Mouse (Mus musculus) kidney, adult 9 months (tissue): ENCODE measurements at regions not wholly inside any gene's neighbourhood (a gene's known extent, or its start where the extent isn't known, plus 50 kb on each side); places are given as distances from the start of the nearest gene placed in this dataset.
A peak's percentile ranks its signal among the peaks of the same experiment; 100 is the strongest.

ENCODE experiments used
- DNase-seq: peaks from one replicate; pipeline ENCODE4 v3.0.0; 2022

- DNase-seq, result no peak
These were observed 161.1 kb downstream of the Srek1 start for GRCm38 (mm10) chr13:103613333-103613725.

- DNase-seq, result no peak
These were observed 161.6 kb downstream of the Srek1 start for GRCm38 (mm10) chr13:103612720-103613332.

GRCm38 (mm10) chr13:103602302-103602701 lies 172.1 kb downstream of the Srek1 start:
- peak; percentile 39 for DNase-seq

- peak; percentile 83 for DNase-seq
These were observed 182.0 kb downstream of the Srek1 start for GRCm38 (mm10) chr13:103592371-103592770.

GRCm38 (mm10) chr13:103591874-103592273 lies 182.5 kb downstream of the Srek1 start:
- DNase-seq, result peak; percentile 51

- peak; percentile 84 for DNase-seq
These were observed 183.0 kb downstream of the Srek1 start for GRCm38 (mm10) chr13:103591381-103591780.

GRCm38 (mm10) chr13:103589646-103590045 lies 184.8 kb downstream of the Srek1 start:
- DNase-seq, result no peak

GRCm38 (mm10) chr13:103576856-103577255 lies 197.6 kb downstream of the Srek1 start:
- no peak for DNase-seq

- DNase-seq, result no peak
These were observed 209.7 kb downstream of the Srek1 start for GRCm38 (mm10) chr13:103564715-103565114.

- no peak for DNase-seq
These were observed 212.4 kb downstream of the Srek1 start for GRCm38 (mm10) chr13:103561795-103562705.

- no peak for DNase-seq
These were observed 215.5 kb downstream of the Srek1 start for GRCm38 (mm10) chr13:103558915-103559314.

- no peak for DNase-seq
These were observed 205.3 kb upstream of the Mast4 start for GRCm38 (mm10) chr13:103539577-103539976.

GRCm38 (mm10) chr13:103513825-103514224 lies 179.5 kb upstream of the Mast4 start:
- DNase-seq, result no peak

GRCm38 (mm10) chr13:103512476-103512875 lies 178.2 kb upstream of the Mast4 start:
- DNase-seq, result no peak

- no peak for DNase-seq
These were observed 170.7 kb upstream of the Mast4 start for GRCm38 (mm10) chr13:103504987-103505386.

- DNase-seq, result no peak
These were observed 165.1 kb upstream of the Mast4 start for GRCm38 (mm10) chr13:103499376-103499775.

- DNase-seq, result no peak
These were observed 160.1 kb upstream of the Mast4 start for GRCm38 (mm10) chr13:103494371-103494770.

- no peak for DNase-seq
These were observed 159.3 kb upstream of the Mast4 start for GRCm38 (mm10) chr13:103493567-103493966.

- DNase-seq, result no peak
These were observed 155.8 kb upstream of the Mast4 start for GRCm38 (mm10) chr13:103490049-103490448.

- no peak for DNase-seq
These were observed 149.8 kb upstream of the Mast4 start for GRCm38 (mm10) chr13:103484092-103484491.

GRCm38 (mm10) chr13:103483392-103483791 lies 149.1 kb upstream of the Mast4 start:
- peak; percentile 53 for DNase-seq

- DNase-seq, result no peak
These were observed 142.0 kb upstream of the Mast4 start for GRCm38 (mm10) chr13:103476328-103476727.

- DNase-seq, result no peak
These were observed 137.9 kb upstream of the Mast4 start for GRCm38 (mm10) chr13:103472216-103472615.

GRCm38 (mm10) chr13:103470141-103470540 lies 135.8 kb upstream of the Mast4 start:
- DNase-seq, result no peak
